Mouse (Mus musculus) thymus, adult 2 months (tissue): Measurements from ENCODE around the gene Xrcc4.

ENCODE experiments used
- CTCF ChIP-seq: fragments of 200-500 bp; IDR thresholded peaks from 2 replicates; pipeline ENCODE4 v1.5.1; 2012; ENCODE audit warnings: mild to moderate bottlenecking, control low read depth, low read length, moderate library complexity, borderline replicate concordance; ENCODE audit not compliant: control insufficient read depth, poor library complexity, insufficient read depth; ENCODE audit errors: extremely low read depth
- POLR2A ChIP-seq: fragments of 200-500 bp; IDR thresholded peaks from 2 replicates; pipeline ENCODE4 v1.6.1; 2012; ENCODE audit warnings: mild to moderate bottlenecking, low read length, control low read depth, moderate library complexity; ENCODE audit not compliant: control insufficient read depth, poor library complexity, insufficient read depth; ENCODE audit errors: extremely low read depth

GRCm38 (mm10) chr13:89827838-89828237 lies 261.6 kb downstream of the Xrcc4 start:
- TF ChIP-seq POLR2A (no peak), CTCF (no peak)
